Mouse (Mus musculus) limb, embryonic 14.5 days (tissue): ENCODE measurements around the gene Mlycd. TPM values are rescaled to one million over a fixed set of nuclear protein-coding genes. Genes with fewer than 3 reads are reported as not detected.

Experiments used
- ATAC-seq: fragments of 200-750 bp; cut with Nextera tagmentation; 2 replicates; pipeline ENCODE4 v1.8.0; 2017; ENCODE audit warnings: low read depth, moderate number of reproducible peaks, moderate TSS enrichment; ENCODE audit not compliant: low FRiP score
- DNase-seq: peaks from one replicate; pipeline ENCODE4 v3.0.0-alpha.2; 2015; ENCODE audit warnings: low spot score
- H3K27ac ChIP-seq: fragments of 300-500 bp; sonication (generic); replicated peaks from 2 replicates; pipeline ENCODE4 v1.5.1; 2014; ENCODE audit warnings: low read depth, mild to moderate bottlenecking, low read length, moderate library complexity, mixed read lengths
- H3K27me3 ChIP-seq: fragments of 300-500 bp; sonication (generic); 2 replicates; pipeline ENCODE4 v1.6.1; 2014; ENCODE audit warnings: low read length, mixed read lengths; ENCODE audit not compliant: control insufficient read depth, insufficient read depth
- H3K36me3 ChIP-seq: fragments of 300-500 bp; sonication (generic); 2 replicates; pipeline ENCODE4 v1.6.1; 2014; ENCODE audit warnings: mild to moderate bottlenecking, low read length, moderate library complexity, mixed read lengths; ENCODE audit not compliant: control insufficient read depth, insufficient read depth
- H3K4me1 ChIP-seq: fragments of 300-500 bp; sonication (generic); 2 replicates; pipeline ENCODE4 v1.6.1; 2014; ENCODE audit warnings: antibody characterized with exemption, low read length, mixed read lengths; ENCODE audit not compliant: control insufficient read depth, insufficient read depth
- H3K4me2 ChIP-seq: fragments of 300-500 bp; sonication (generic); replicated peaks from 2 replicates; pipeline ENCODE4 v1.6.1; 2014; ENCODE audit warnings: low read depth, mild to moderate bottlenecking, low read length, moderate library complexity; ENCODE audit not compliant: severe bottlenecking
- H3K4me3 ChIP-seq: fragments of 300-500 bp; sonication (generic); replicated peaks from 2 replicates; pipeline ENCODE4 v1.5.1; 2014; ENCODE audit warnings: low read length
- H3K9ac ChIP-seq: fragments of 300-500 bp; sonication (generic); 2 replicates; pipeline ENCODE4 v1.6.1; 2014; ENCODE audit warnings: mild to moderate bottlenecking, low read depth, low read length, moderate library complexity; ENCODE audit not compliant: severe bottlenecking
- H3K9me3 ChIP-seq: fragments of 300-500 bp; sonication (generic); 2 replicates; pipeline ENCODE4 v1.6.1; 2016; ENCODE audit warnings: low read length; ENCODE audit not compliant: control insufficient read depth
- POLR2A ChIP-seq: fragments of 200-500 bp; IDR thresholded peaks from 2 replicates; pipeline ENCODE4 v1.8.0; 2012; ENCODE audit warnings: inconsistent platforms, mild to moderate bottlenecking, moderate library complexity, borderline replicate concordance; ENCODE audit not compliant: insufficient read depth, insufficient read length; ENCODE audit errors: extremely low read depth
- WGBS: fragments of 180-500 bp; shearing (Covaris S2); extraction: QIAGEN DNeasy Blood & Tissue Kit; methylation state at CpG from one replicate; pipeline ENCODE4 v1.1.7; 2014; 5-methylcytosine and 5-hydroxymethylcytosine counted together
- polyA plus RNA-seq, 2 experiments: library from polyadenylated mRNA; depleted of rRNA in 1 of 2; stranded (reverse) in 1 of 2; unstranded in 1 of 2; fragments of >200 nt; fragmentation: Nextera tagmentation in 1 of 2; extraction: Ambion mirVana in 1 of 2; gene quantifications; 2 replicates each; pipeline versions ENCODE4 v1.2.1 to v1.2.3; 2012 to 2014

Gene Mlycd
- polyA plus RNA-seq, 2 experiments = 13.6 to 19.1 TPM

GRCm38 (mm10) chr8:119446990-119447780 lies 52.5 kb downstream of the Mlycd start:
- Histone ChIP-seq H3K9me3 (no peaks in the 10 kb centered on the region), H3K9ac (peak overlapping the region; percentile 70), H3K27ac (no peak overlapping the region), H3K4me3 (peak overlapping the region; percentile 65), H3K4me2 (peak overlapping the region; percentile 95), H3K36me3 (no peaks in the 10 kb centered on the region), H3K4me1 (0 out of 2 replicates have a peak, but pooled peaks cover 2% of the 10 kb centered on the region), H3K27me3 (peaks cover 21% of the 10 kb centered on the region)
- no peak for TF ChIP-seq POLR2A
- peak; percentile 50; the same call in 1 of the 2 replicates for ATAC-seq
- no peak for DNase-seq
- WGBS = 2% methylated on average over 24 of the region's 80 CpGs

- Histone ChIP-seq H3K9ac (peak overlapping the region; percentile 70; the same call in 1 of the 2 replicates), H3K27ac (no peak overlapping the region), H3K36me3 (no peaks in the 10 kb centered on the region), H3K4me3 (peak overlapping the region; percentile 65), H3K27me3 (peaks cover 21% of the 10 kb centered on the region), H3K4me1 (0 out of 2 replicates have a peak, but pooled peaks cover 2% of the 10 kb centered on the region), H3K4me2 (peak overlapping the region; percentile 95), H3K9me3 (no peaks in the 10 kb centered on the region)
- WGBS = 3% methylated on average over 17 of the region's 17 CpGs
- ATAC-seq = no peak
- DNase-seq = no peak
- no peak for TF ChIP-seq POLR2A
Measured at GRCm38 (mm10) chr8:119447781-119448170, 53.1 kb downstream of the Mlycd start.

GRCm38 (mm10) chr8:119449627-119450026 lies 54.9 kb downstream of the Mlycd start:
- Histone ChIP-seq H3K9ac (no peak overlapping the region), H3K4me1 (0 out of 2 replicates have a peak, but pooled peaks cover 2% of the 10 kb centered on the region), H3K4me3 (no peak overlapping the region), H3K4me2 (no peak overlapping the region), H3K27ac (no peak overlapping the region), H3K9me3 (no peaks in the 10 kb centered on the region), H3K36me3 (no peaks in the 10 kb centered on the region), H3K27me3 (peaks cover 21% of the 10 kb centered on the region)
- DNase-seq = no peak
- whole genome bisulfite sequencing = 75% methylated on average over 12 of the region's 12 CpGs
- no peak for TF ChIP-seq POLR2A
- no peak for ATAC-seq

- no peaks in the 10 kb centered on the region for H3K9me3 ChIP-seq
- 0 out of 2 replicates have a peak, but pooled peaks cover 2% of the 10 kb centered on the region for H3K4me1 ChIP-seq
- no peak for TF ChIP-seq POLR2A
- ATAC-seq (no peak), DNase-seq (no peak)
- H3K9ac ChIP-seq = no peak overlapping the region
- no peaks in the 10 kb centered on the region for H3K36me3 ChIP-seq
- H3K27me3 ChIP-seq = peaks cover 21% of the 10 kb centered on the region
- WGBS = 92% methylated on average over 4 of the region's 4 CpGs
- no peak overlapping the region for H3K4me2 ChIP-seq
- H3K4me3 ChIP-seq = no peak overlapping the region
- no peak overlapping the region for H3K27ac ChIP-seq
Measured at GRCm38 (mm10) chr8:119451131-119451530, 56.5 kb downstream of the Mlycd start.

GRCm38 (mm10) chr8:119452919-119453318 lies 58.2 kb downstream of the Mlycd start:
- no peaks in the 10 kb centered on the region for H3K9me3 ChIP-seq
- no peak for TF ChIP-seq POLR2A
- peaks cover 13% of the 10 kb centered on the region; the same call in 1 of the 2 replicates for H3K27me3 ChIP-seq
- H3K4me1 ChIP-seq = no peaks in the 10 kb centered on the region
- ATAC-seq = no peak
- no peaks in the 10 kb centered on the region for H3K36me3 ChIP-seq
- no peak overlapping the region for H3K9ac ChIP-seq
- WGBS = 86% methylated on average over 5 of the region's 5 CpGs
- DNase-seq = no peak
- H3K4me2 ChIP-seq = no peak overlapping the region
- H3K27ac ChIP-seq = no peak overlapping the region
- H3K4me3 ChIP-seq = no peak overlapping the region

- H3K4me3 ChIP-seq = no peak overlapping the region
- DNase-seq (no peak), ATAC-seq (no peak)
- WGBS = 81% methylated on average over 5 of the region's 5 CpGs
- no peaks in the 10 kb centered on the region for H3K27me3 ChIP-seq
- no peaks in the 10 kb centered on the region for H3K4me1 ChIP-seq
- no peak overlapping the region for H3K9ac ChIP-seq
- H3K4me2 ChIP-seq = no peak overlapping the region
- no peaks in the 10 kb centered on the region for H3K9me3 ChIP-seq
- TF ChIP-seq POLR2A = no peak
- H3K36me3 ChIP-seq = no peaks in the 10 kb centered on the region
- no peak overlapping the region for H3K27ac ChIP-seq
Measured at GRCm38 (mm10) chr8:119456045-119456444, 61.4 kb downstream of the Mlycd start.
